Mouse (Mus musculus) monocyte, adult 5-6 weeks (primary cell): ENCODE results near the gene Birc5. TPM values are rescaled to one million over a fixed set of nuclear protein-coding genes. Genes with fewer than 3 reads are reported as not detected.
"Not testable (repeated sequence)": the region's sequence is repeated elsewhere in the genome, so short reads cannot be mapped to it uniquely, and the experiment has no call there.

ENCODE experiments used
- ATAC-seq: fragments of 153-309, 156-312 bp; replicated peaks from 2 replicates; pipeline ENCODE4 v1.8.0; 2017; ENCODE audit warnings: mild to moderate bottlenecking; ENCODE audit not compliant: low TSS enrichment, insufficient number of reproducible peaks, severe bottlenecking, poor library complexity, low FRiP score
- total RNA-seq: library from RNA; stranded (forward); fragments of 200-1000, 200-491, 200-594 nt; gene quantifications from 3 replicates; pipeline ENCODE4 v1.2.3, GENCODE M21; 2017

The Birc5 gene
- 2.5 to 3.4 TPM (median 2.7 TPM) in 3 replicates for total RNA-seq

DNA sequence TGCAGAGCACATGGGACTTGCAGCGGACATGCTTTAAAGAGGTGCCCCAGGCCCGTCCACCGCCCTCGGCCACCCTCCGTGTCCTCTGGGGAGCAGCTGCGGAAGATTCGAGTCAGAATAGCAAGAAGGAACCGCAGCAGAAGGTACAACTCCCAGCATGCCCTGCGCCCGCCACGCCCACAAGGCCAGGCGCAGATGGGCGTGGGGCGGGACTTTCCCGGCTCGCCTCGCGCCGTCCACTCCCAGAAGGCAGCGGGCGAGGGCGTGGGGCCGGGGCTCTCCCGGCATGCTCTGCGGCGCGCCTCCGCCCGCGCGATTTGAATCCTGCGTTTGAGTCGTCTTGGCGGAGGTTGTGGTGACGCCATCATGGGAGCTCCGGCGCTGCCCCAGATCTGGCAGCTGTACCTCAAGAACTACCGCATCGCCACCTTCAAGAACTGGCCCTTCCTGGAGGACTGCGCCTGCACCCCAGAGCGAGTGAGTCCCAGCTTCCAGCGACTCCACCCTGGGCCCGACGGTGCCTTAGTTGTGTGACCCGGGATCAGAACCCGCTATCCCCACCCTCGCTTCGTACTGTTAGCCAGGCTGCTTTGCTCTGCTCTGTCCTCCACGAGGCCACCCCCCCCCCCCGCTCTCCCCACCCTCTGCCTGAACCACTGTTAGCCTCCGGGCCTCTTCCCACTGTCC, at the start of gene Birc5:
Gene Birc5, plus strand, starts transcription at position 267 of the 687 bp plus-strand sequence.
- ATAC-seq, result peak; percentile 87

DNA sequence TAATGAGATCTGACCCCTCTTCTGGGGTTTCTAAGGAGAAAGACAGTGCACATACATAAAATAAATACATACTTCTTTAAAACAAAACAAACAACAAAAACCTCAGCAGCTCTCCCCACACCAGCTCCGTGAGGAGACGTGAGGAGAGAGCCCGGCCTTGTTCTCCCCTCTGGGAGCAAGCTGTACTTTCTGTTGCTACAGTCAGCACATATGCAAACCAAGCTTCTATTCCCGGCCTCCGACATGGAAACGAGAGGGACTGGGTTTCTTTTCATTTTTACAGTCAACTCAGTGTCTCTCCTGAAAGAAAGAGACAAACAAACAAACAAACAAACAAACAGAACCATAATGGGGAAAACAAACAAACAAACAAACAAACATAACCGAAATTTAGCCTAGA, 49.0 kb upstream of the Birc5 start:
- no peak for ATAC-seq

DNA sequence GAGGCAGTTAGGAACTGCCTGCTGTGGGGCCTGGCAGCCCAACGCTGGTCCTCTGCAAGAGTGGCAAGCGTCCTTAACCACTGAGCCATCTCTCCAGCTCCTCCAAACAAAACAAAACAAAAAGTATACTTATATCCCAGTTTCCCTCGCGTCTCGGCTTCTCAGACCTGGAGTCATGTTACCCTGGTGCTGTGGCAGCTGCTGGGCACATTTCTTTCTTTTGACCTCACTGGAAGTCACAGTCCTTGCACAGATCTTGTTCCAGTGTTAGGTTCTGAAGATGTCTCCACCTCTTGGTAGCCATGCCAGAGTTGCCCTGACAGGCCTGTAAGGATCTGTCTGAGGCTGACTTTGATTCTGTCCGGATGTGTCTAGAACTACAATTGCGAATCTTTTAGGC, 47.4 kb upstream of the Birc5 start:
- ATAC-seq, result no peak

DNA sequence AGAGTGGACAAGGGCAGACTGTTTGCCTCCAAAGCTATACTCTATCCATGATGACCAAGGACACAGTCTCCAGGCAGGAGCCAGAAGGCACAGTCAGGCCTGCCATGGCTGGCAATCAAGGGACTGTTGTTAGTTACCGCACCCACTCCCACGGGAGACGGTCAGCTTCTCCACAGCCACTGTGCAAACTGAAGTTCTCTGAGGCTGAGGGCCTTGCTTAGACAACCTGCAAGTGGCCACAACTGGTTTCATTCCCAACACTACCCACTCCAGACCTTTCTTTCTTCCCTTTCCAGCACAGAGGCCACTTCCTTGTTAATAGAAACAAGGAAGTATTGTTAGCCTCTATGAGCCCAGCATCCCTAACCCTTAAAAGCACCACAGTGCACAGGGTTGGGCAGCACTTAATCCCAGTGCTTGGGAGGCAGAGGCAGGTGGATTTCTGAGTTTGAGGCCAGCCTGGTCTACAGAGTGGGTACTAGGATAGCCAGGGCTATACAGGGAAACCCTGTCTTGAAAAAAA, 45.8 kb upstream of the Birc5 start:
- ATAC-seq, result 0 out of 2 replicates have a peak, but pooled peaks have one; percentile 42

DNA sequence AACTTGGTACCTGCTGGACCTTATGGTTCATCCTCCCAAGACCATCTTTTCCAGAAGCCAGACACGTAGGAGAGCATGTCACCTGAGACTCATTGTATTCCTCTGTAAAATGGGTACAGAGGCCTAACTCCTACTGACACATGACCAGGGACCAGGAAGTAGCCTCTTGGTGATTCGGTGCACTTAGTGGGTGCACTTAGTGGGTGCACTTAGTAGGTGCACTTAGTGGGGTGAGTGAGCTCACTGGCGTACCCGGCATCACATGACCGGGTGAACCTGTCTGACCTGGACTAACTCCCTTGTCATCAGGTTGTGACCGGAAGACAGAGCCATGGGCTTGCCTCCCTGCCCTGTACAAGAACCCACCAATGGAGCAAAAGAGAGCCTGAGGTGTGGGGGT, 42.3 kb upstream of the Birc5 start:
- no peak for ATAC-seq

DNA sequence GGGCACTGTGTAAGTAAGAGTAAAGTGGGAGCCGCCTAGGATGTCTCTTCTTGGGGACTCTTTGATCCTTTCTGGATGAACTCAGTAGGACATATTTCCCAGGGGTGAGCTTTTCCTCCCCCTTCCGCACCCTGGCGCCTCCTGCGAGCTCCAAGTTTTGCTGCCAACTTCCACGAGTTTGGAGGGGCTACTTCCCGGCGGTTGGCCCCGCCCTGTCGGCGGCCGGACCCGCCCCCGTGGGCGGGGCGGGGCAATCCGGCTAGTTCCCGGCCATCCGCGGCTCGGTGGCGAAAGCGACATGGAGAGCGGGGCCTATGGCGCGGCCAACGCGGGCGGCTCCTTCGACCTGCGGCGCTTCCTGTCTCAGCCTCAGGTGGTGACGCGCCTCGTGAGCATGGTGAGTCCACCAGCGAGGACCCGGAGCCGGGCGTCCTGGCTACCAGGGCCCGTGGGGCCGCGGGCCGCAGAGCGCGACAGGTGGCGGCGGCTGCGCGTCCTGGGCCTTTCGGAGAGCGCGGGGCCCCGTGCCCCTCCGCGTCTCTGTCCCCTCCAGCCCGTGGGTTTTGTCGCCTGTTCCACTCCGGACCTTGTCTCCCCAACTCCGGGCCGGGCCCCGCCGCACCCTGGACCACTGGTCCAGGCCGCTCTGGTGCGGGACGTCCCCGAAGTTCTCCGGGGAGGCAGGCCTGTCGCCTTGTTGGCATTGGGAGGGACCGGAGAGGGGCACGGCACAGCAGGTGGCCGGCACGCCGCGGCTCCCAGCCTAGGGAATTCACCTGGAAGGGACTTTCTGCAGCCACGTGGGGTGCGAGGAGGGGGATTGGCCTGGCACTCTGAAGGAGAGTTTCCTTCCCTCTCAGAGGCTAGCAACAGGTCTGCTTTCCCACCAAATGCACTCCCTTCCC, 39.4 kb upstream of the Birc5 start, which contains the start of the genes Gm20708 and Syngr2:
Gene Gm20708, plus strand, starts transcription at position 262 of the 905 bp plus-strand sequence.
Gene Syngr2, plus strand, starts transcription at position 262 of the 905 bp plus-strand sequence.
- peak; percentile 36 for ATAC-seq

DNA sequence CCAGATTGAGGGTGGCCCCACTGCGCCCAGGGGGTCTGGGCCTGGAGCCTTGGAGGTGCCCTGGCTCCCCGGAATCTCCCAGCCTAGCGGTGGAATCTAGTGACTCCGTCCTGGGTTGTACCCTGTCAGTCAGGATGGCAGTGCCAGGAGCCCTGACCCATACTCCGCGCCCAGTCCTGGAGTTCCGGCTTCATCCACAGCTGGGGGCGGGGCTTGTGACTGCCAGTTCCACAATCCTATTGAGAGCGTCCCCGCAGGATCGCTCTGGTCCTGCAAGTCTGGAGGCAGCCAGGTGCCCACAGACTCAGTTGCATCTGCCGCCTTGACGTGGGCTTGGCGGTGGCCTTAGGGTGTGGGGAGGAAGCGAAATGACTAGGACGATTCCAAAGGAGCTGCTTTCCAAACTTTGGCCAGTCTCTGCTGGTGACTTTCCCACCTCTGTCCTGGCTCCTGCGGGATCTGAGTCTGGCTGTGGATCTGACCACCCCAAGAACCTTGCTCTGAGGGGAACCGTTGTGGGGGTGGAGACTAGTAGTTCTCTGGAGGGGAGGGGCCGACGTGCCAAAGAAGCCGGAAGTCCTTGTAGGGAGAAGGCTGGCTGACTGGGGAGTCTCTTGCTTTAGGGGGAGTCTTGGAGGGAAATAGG, 38.5 kb upstream of the Birc5 start:
- peak; percentile 86 for ATAC-seq

DNA sequence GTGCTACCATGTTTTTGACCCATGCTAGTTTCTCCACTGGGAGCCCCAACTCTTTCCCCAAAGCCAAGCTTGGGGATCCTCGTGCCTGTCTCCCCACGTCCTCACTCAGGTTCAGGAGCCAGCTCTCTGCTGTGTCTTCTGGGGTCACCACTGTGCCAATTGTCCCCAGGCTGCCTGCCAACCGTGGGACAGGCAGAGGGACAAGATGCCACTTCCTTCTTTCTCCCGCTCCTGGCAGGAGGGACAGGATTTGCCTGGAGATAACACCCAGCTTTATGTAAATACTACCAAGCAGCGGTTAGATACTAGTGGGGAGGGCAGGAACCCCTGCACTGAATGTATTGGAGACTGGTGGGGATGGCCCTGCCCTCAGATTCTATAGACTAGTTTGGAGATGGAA, 35.2 kb upstream of the Birc5 start:
- no peak for ATAC-seq

DNA sequence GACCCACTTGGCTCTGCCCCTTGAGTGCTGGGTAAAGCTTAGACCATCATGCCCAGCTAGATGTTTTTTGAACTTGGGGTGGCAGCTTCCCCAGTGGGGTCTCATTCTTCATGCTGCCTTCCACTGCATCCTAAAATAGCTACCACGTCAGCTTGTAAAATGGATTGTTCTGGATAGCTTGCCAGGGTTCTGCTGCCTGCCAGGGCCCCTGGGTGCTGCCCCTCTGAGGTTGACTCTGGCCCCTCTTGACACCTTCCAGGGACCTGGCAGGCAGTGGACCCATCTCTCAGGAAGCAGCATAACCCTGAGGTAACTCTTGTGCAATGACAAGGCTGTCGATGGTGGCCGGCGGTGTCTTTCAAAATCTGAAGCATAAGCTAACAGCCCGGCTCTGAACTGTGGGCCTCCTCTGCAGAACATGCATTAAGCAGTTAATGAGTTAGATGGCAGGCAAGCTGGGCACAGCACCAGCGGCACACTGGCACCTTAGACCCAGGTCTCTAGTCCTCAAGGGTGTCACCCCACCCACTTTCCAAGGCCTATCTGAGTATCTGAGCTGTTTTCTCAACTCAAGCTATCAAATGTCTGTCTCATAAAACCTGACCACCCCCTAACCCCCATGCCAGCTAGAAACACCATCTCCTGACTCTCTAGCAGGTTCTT, 34.2 kb upstream of the Birc5 start:
- no peak for ATAC-seq

DNA sequence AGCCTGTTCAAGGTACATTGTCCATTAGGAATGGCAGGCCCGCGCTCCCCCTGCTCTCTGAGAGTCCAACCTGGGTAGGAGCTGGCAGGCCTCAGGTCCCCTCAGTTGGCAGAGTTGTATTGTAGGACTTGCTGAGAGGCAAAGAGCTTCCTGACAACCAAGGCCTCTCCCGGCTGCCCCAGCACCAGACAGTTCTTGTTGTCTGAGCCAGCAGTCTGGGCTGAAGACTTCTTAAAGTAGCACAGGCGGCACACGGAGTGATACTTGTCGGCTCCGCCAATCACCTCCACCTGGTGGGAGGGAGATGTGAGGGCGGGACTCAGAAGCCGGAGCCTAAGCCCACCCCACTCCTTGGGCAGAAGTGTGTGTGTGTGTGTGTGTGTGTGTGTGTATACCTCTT, 33.2 kb upstream of the Birc5 start:
- ATAC-seq, result not testable (repeated sequence)

DNA sequence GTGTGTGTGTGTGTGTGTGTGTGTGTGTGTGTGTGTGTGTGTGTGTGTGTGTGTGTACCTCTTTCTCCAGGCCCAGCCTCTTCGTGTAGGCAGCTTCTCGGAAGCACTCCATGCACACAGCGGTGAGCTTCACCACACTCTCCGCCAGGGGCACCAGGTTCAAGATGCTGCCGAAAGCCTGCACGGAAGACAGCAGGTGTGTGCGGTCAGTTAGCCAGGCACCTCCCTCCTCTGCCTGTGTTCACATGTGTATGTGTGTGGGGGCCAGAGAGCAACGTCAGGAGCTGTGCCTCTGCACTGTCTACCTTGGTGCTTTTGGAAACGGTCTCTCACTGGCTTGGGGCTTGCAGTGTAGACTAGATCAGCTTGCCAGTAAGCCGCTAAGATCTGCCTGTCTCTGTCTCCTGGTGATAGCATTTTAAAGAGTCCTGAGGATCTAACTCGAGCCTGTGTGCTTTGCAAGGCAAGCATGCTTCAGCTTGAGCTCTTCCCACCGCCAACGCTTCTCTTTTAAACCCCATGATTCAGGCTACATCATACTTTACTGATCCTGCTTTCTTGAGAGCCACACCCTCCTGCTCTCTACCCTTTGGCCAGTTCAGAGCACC, 32.6 kb upstream of the Birc5 start:
- no peak for ATAC-seq

DNA sequence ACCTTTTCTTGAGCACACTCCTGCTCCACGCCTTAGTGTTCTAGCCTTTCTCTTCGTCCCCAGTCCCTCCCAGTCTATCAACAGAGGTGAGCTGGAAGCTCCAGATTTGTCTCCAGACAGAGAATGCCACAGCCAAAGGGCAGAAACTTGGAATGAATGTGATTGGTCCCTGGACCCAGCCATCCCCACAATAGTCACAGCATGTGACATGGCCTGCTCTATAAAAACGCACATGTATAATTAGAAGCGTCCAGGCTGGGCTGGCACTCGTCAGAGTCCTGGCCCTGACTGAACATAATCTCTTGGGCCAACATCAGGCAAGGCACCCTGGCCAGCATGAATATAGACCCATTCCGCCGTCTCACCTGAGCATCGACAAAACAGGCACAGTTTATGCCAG, 30.0 kb upstream of the Birc5 start:
- ATAC-seq, result no peak

DNA sequence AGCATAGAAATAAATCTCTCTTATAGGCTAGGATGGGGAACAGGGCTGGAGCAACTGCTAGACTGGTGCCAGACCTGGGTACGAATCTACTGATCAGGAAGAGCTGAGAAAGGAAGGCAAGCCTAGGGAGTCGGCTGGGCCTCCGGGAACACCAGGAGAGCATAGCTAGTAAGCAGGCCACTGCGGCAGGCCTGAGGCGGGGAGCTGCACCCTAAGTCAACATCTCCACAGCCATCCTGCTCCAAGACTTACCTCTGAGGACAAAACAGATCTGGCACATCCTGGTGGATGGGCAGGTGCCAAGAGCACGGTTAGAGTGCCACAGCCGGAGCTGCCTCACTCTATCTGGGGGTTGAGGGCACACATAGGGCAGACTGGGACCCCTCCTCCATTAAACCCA, 28.9 kb upstream of the Birc5 start:
- no peak for ATAC-seq

DNA sequence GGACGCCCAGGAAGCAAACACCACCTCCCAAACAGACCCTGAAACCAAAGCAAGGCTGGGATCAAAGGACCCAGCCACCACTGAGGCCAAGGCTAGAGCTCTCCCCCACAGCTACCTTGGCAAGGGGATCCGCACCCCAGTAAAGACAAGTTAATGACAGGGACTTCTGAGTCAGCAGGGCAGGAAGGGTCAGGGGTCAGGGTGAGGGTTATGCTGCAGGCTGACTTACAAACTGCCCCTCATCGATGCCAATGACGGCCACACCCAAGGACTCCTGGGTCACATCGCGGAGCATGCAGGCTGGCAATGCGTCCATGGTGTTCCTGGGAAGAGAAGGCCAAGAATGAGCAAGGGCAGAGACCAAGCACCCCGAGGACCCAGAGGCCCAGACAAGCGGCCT, 27.2 kb upstream of the Birc5 start:
- ATAC-seq, result no peak

DNA sequence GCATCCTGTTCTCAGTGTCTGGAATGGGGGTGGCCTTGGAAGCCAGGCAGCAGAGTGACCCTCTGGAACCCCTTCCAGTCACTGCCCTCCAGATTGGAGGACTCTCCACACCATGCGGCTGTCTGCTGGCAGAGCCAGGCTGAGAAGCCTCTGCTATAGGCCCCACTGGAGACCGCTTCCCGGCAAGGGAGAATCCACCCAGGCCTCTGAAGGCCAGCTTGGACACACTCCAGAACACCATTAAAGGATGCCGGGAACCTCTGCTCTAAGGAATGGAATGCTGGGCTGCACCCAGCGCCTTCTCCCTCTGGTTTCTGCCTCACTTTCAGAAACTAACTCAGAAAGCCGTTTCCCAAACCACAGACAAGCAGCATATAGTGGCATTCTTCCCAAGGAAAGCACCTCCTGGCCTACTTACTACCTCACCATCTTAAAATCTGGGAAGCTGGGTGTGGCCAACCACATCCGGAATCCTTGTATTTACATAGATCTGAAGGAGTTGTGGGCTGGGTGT, 26.3 kb upstream of the Birc5 start:
- no peak for ATAC-seq

DNA sequence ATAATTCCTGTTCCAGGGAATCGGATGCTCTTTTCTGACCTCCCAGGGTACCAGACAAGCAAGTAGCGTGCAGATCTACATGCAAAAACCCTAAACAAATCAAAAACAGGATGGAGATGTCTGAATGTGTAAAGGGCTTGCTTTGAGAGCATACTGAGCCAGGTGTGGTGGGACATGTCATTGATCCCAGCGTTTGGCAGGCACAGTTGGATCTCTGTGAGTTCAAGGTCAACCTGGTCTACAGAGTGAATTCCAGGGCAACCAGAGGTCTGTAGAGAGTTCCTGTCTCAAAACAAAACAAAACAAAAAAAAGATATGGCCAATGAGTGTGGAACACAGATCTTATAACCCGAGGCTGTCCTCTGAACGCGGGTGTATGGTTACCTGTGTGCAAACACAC, 25.6 kb upstream of the Birc5 start:
- ATAC-seq, result no peak

DNA sequence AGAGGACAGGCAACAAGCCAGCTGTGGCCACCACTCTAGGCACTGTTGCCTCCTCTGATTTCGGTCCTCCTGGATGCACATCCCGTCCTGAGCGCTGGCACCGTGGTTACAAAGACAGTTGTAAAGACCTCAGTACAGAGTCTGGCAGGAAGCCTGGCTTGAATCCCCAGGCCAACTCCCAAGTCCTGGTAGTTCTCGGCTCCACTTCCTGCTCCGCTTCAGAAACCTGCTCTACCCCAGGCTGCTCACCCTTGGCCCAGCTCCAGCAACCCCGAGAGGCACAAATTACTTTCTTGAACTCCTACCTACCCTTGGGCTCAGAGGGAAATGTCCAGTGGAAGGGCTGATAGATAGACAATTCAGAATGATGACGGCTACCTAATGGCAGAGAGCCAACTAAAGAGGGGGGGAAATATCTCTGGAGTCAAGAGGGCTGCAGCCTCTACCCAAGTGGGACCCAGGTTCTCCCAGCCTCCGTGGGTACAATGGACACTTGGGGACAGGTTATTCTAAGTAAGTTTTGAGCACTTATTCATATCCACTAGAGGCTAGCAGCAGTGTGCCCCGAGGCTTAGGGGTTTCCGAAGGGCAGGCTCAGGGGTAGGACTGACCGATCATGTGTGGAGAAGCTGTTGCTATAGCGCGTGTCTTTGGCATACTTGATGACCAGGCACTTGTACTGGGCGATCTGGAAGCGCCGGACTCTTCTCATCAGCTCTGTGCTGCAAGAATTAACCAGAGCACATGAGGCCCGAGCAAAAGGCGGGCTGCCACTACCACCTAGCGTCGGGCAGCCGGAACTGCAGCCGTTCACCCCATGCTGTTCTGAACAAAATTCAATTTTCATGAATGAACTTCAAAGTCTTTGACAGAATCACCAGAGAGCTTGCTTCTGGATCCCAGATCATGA, 24.7 kb upstream of the Birc5 start:
- peak; percentile 68 for ATAC-seq
